Mouse (Mus musculus): Measurements from ENCODE around the gene Armc9. TPM values are rescaled to one million over a fixed set of nuclear protein-coding genes. Genes with fewer than 3 reads are reported as not detected.

Gene Armc9
- total and polyA plus RNA-seq, 3 experiments, result 10.9 to 15.5 (median 15.1) TPM

DNA sequence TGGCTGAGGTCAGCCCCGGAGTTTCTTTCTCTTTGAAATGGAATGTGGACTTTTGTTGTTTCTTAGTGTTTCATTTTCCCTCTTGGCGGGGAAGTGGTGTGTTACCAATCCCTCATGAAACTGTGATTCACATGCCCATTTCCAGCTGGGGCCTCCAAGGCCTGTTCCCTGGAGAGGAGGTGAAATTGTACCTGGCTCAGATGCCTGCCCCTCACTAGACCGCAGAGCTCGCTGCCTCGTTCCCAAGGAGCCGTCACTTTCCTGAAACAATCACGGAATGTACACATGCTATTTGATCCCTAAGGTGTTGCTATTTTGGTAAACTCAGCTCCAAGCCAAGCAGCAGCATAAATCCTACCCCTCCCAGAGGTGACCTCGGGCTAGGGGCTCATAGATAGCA is 84.4 kb downstream of the Armc9 start:
- Histone ChIP-seq H3K27me3 (replicated peaks) (no peaks in the 10 kb centered on the region), H3K9me3 (replicated peaks; ENCODE audit: low read length) (no peaks in the 10 kb centered on the region), H3K4me3 (replicated peaks in 1 of 3; ENCODE audit: low read depth in 2 of 3, low read length in 2 of 3, poor library complexity in 1 of 3) (no peak overlapping the region), H3K27ac (ENCODE audit: insufficient read depth, low read depth) (no peak overlapping the region), H3K4me2 (ENCODE audit: insufficient read depth, low read depth, poor library complexity, severe bottlenecking) (no peak overlapping the region), H3K79me2 (replicated peaks; ENCODE audit: control insufficient read depth, extremely low read depth, insufficient read depth, poor library complexity, severe bottlenecking) (no peaks in the 10 kb centered on the region), H3K36me3 (replicated peaks in 1 of 2; ENCODE audit: control insufficient read depth in 1 of 2, insufficient read depth in 1 of 2, low read length in 1 of 2) (peaks cover 0 to 7% of the 10 kb centered on the region in 2 experiments), H3K4me1 (ENCODE audit: control insufficient read depth in 1 of 2, insufficient read depth in 2 of 2) (peaks cover 0 to 3% of the 10 kb centered on the region in 2 experiments; a peak in 2 of 4 replicates), H3K9ac (ENCODE audit: insufficient read depth, low read depth) (no peak overlapping the region)
- no peak for TF ChIP-seq MAZ (IDR thresholded peaks at IDR 0.05; ENCODE audit: low read depth, low read length)
- no peak for TF ChIP-seq IRF4 (IDR thresholded peaks at IDR 0.05; ENCODE audit: low read depth, low read length)
- no peak for TF ChIP-seq NRF1 (IDR thresholded peaks at IDR 0.05; ENCODE audit: low read depth, low read length)
- TF ChIP-seq MEF2A (IDR thresholded peaks at IDR 0.05; ENCODE audit: borderline replicate concordance, low read depth, low read length), result no peak
- TF ChIP-seq ZMIZ1 (IDR thresholded peaks at IDR 0.05; ENCODE audit: low read depth, low read length), result no peak
- no peak for TF ChIP-seq MXI1 (IDR thresholded peaks at IDR 0.05; ENCODE audit: low read depth, low read length)
- no peak for TF ChIP-seq ETS1 (conservative IDR thresholded peaks at IDR 0.05; ENCODE audit: low read depth, low read length)
- dilution Hi-C loops (cut with MboI; ENCODE audit: extremely low pct_ligation_motif_present, extremely low pct_unique_long_range_greater_than_20kb, low sequenced_read_pairs), result no loop called here
- DNase-seq (ENCODE audit: extremely low read depth), result no peak
- in situ Hi-C loops (cut with MboI; ENCODE audit: low pct_ligation_motif_present, low pct_unique_long_range_greater_than_20kb, low sequenced_read_pairs), result no loop called here

DNA sequence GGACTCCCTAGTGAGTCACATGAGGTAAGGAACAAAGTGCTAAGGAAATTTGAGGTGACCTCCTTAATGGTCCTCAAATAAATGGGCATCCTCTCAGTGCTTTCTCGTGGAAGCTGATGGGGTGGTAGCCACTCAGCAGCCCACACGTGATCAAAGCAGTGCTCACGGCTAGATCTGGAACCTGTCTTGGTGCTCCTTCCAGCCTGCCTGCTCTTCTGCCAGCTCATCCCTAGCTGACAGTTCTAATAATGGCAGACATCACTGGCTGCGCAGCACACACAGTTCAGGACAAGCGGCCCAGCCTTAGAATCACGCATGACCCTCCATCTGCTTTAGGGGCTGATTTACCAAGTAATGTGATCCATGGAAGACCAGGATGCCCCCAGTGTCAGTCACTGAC is 85.3 kb downstream of the Armc9 start:
- in situ Hi-C loops (cut with MboI; ENCODE audit: low pct_ligation_motif_present, low pct_unique_long_range_greater_than_20kb, low sequenced_read_pairs) (no loop called here), dilution Hi-C loops (cut with MboI; ENCODE audit: extremely low pct_ligation_motif_present, extremely low pct_unique_long_range_greater_than_20kb, low sequenced_read_pairs) (no loop called here)
- H3K27me3 ChIP-seq (replicated peaks), result no peaks in the 10 kb centered on the region
- no peaks in the 10 kb centered on the region for H3K4me1 ChIP-seq (ENCODE audit: control insufficient read depth in 1 of 2, insufficient read depth in 2 of 2)
- H3K79me2 ChIP-seq (replicated peaks; ENCODE audit: control insufficient read depth, extremely low read depth, insufficient read depth, poor library complexity, severe bottlenecking), result no peaks in the 10 kb centered on the region
- peaks cover 5 to 13% of the 10 kb centered on the region in 2 experiments for H3K36me3 ChIP-seq (replicated peaks in 1 of 2; ENCODE audit: control insufficient read depth in 1 of 2, insufficient read depth in 1 of 2, low read length in 1 of 2)
- no peak overlapping the region for H3K4me3 ChIP-seq (replicated peaks in 1 of 3; ENCODE audit: low read depth in 2 of 3, low read length in 2 of 3, poor library complexity in 1 of 3)
- TF ChIP-seq TCF12 (IDR thresholded peaks at IDR 0.05; ENCODE audit: low read depth, low read length), result no peak
- no peak for TF ChIP-seq NRF1 (IDR thresholded peaks at IDR 0.05; ENCODE audit: low read depth, low read length)
- TF ChIP-seq NELFE (IDR thresholded peaks at IDR 0.05; ENCODE audit: low read depth, low read length), result no peak
- no peak for TF ChIP-seq RAD21 (IDR thresholded peaks at IDR 0.05; ENCODE audit: low read depth, low read length)
- no peak for TF ChIP-seq ZKSCAN1 (IDR thresholded peaks at IDR 0.05; ENCODE audit: borderline replicate concordance, low read depth, low read length)
- H3K9me3 ChIP-seq (replicated peaks; ENCODE audit: low read length), result no peaks in the 10 kb centered on the region
- H3K4me2 ChIP-seq (ENCODE audit: insufficient read depth, low read depth, poor library complexity, severe bottlenecking), result no peak overlapping the region
- DNase-seq (ENCODE audit: extremely low read depth), result no peak
- no peak overlapping the region for H3K9ac ChIP-seq (ENCODE audit: insufficient read depth, low read depth)
- no peak overlapping the region for H3K27ac ChIP-seq (ENCODE audit: insufficient read depth, low read depth)

DNA sequence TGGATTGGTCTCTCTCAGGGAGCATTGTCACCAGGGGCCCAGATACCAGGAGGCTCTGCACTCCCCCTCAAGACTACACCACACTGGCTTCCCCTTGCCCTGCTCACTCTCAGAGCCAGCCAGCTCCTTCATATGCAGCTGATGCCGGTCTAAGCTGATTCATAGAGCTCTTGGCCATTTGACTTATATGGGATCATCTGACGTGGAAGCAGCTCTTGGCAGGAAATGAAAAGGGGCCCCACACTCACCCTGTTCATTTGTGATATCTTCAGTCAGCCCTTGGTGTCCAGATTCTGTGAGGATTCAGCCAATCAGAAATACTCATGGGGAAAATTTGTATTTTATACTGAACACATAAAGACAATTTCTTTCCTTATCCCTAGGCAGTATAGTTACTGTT is 86.4 kb downstream of the Armc9 start:
- no peak for DNase-seq (ENCODE audit: extremely low read depth)
- H3K79me2 ChIP-seq (replicated peaks; ENCODE audit: control insufficient read depth, extremely low read depth, insufficient read depth, poor library complexity, severe bottlenecking), result no peaks in the 10 kb centered on the region
- dilution Hi-C loops (cut with MboI; ENCODE audit: extremely low pct_ligation_motif_present, extremely low pct_unique_long_range_greater_than_20kb, low sequenced_read_pairs) (no loop called here), in situ Hi-C loops (cut with MboI; ENCODE audit: low pct_ligation_motif_present, low pct_unique_long_range_greater_than_20kb, low sequenced_read_pairs) (no loop called here)
- H3K27ac ChIP-seq (ENCODE audit: insufficient read depth, low read depth), result no peak overlapping the region
- H3K9ac ChIP-seq (ENCODE audit: insufficient read depth, low read depth), result no peak overlapping the region
- H3K4me3 ChIP-seq (replicated peaks in 1 of 3; ENCODE audit: low read depth in 2 of 3, low read length in 2 of 3, poor library complexity in 1 of 3), result no peak overlapping the region
- no peak overlapping the region for H3K4me2 ChIP-seq (ENCODE audit: insufficient read depth, low read depth, poor library complexity, severe bottlenecking)
- H3K4me1 ChIP-seq (ENCODE audit: control insufficient read depth in 1 of 2, insufficient read depth in 2 of 2), result no peaks in the 10 kb centered on the region
- no peaks in the 10 kb centered on the region for H3K27me3 ChIP-seq (replicated peaks)
- H3K36me3 ChIP-seq (replicated peaks in 1 of 2; ENCODE audit: control insufficient read depth in 1 of 2, insufficient read depth in 1 of 2, low read length in 1 of 2), result peaks cover 6 to 20% of the 10 kb centered on the region in 2 experiments
- H3K9me3 ChIP-seq (replicated peaks; ENCODE audit: low read length), result no peaks in the 10 kb centered on the region
- TF ChIP-seq NELFE (IDR thresholded peaks at IDR 0.05; ENCODE audit: low read depth, low read length) (no peak), KAT2A (IDR thresholded peaks at IDR 0.05; ENCODE audit: insufficient replicate concordance, low read length) (no peak), E2F4 (IDR thresholded peaks at IDR 0.05; ENCODE audit: insufficient replicate concordance, low read depth, low read length) (no peak), MEF2A (IDR thresholded peaks at IDR 0.05; ENCODE audit: borderline replicate concordance, low read depth, low read length) (no peak), BHLHE40 (IDR thresholded peaks at IDR 0.05; ENCODE audit: low read depth, low read length) (no peak), UBTF (IDR thresholded peaks at IDR 0.05; ENCODE audit: low read depth, low read length) (no peak), IRF4 (IDR thresholded peaks at IDR 0.05; ENCODE audit: low read depth, low read length) (no peak), ZC3H11A (IDR thresholded peaks at IDR 0.05; ENCODE audit: low read depth, low read length) (no peak)

Measured in CH12.LX (cell line).